Mouse (Mus musculus): ENCODE results near the gene Inf2. TPM values are rescaled to one million over a fixed set of nuclear protein-coding genes. Genes with fewer than 3 reads are reported as not detected.

Gene Inf2
- polyA plus RNA-seq, 1 experiment from 2014 or later = 3.6 TPM

- Histone ChIP-seq H3K4me3 (ENCODE audit: low read length) (no peak overlapping the region), H3K4me2 (ENCODE audit: low read depth, low read length) (no peak overlapping the region), H3K9me3 (replicated peaks; ENCODE audit: control insufficient read depth, low read length) (no peaks in the 10 kb centered on the region), H3K4me1 (ENCODE audit: control insufficient read depth, insufficient read depth, low read length) (peaks cover 40% of the 10 kb centered on the region), H3K36me3 (ENCODE audit: control insufficient read depth, insufficient read depth) (no peaks in the 10 kb centered on the region), H3K27me3 (ENCODE audit: control insufficient read depth, insufficient read depth, low read length) (no peaks in the 10 kb centered on the region), H3K9ac (ENCODE audit: low read length) (no peak overlapping the region), H3K27ac (ENCODE audit: low read length) (no peak overlapping the region)
- 71% methylated on average over 14 of the region's 14 CpGs for WGBS
- ATAC-seq (replicated peaks; ENCODE audit: extremely low read depth, insufficient read depth, low FRiP score) = no peak
Observed at GRCm38 (mm10) chr12:112596891-112597500, 8.4 kb downstream of the Inf2 start.

GRCm38 (mm10) chr12:112597618-112598017, 9.0 kb downstream of the Inf2 start:
- 90% methylated on average over 8 of the region's 8 CpGs for WGBS
- Histone ChIP-seq H3K4me3 (ENCODE audit: low read length) (no peak overlapping the region), H3K4me2 (ENCODE audit: low read depth, low read length) (no peak overlapping the region), H3K9me3 (replicated peaks; ENCODE audit: control insufficient read depth, low read length) (no peaks in the 10 kb centered on the region), H3K27me3 (ENCODE audit: control insufficient read depth, insufficient read depth, low read length) (no peaks in the 10 kb centered on the region), H3K27ac (ENCODE audit: low read length) (no peak overlapping the region), H3K4me1 (ENCODE audit: control insufficient read depth, insufficient read depth, low read length) (peaks cover 40% of the 10 kb centered on the region), H3K9ac (ENCODE audit: low read length) (no peak overlapping the region), H3K36me3 (ENCODE audit: control insufficient read depth, insufficient read depth) (no peaks in the 10 kb centered on the region)
- ATAC-seq (replicated peaks; ENCODE audit: extremely low read depth, insufficient read depth, low FRiP score) = no peak

GRCm38 (mm10) chr12:112599198-112599597, 10.6 kb downstream of the Inf2 start:
- no peak overlapping the region for H3K9ac ChIP-seq (ENCODE audit: low read length)
- no peak overlapping the region for H3K4me2 ChIP-seq (ENCODE audit: low read depth, low read length)

GRCm38 (mm10) chr12:112599942-112600611, 11.5 kb downstream of the Inf2 start:
- H3K36me3 ChIP-seq (ENCODE audit: control insufficient read depth, insufficient read depth) = 0 out of 2 replicates have a peak, but pooled peaks cover 2% of the 10 kb centered on the region
- no peak overlapping the region for H3K4me2 ChIP-seq (ENCODE audit: low read depth, low read length)
- H3K9ac ChIP-seq (ENCODE audit: low read length) = no peak overlapping the region
- no peaks in the 10 kb centered on the region for H3K9me3 ChIP-seq (replicated peaks; ENCODE audit: control insufficient read depth, low read length)
- H3K27me3 ChIP-seq (ENCODE audit: control insufficient read depth, insufficient read depth, low read length) = no peaks in the 10 kb centered on the region
- WGBS = 88% methylated on average over 30 of the region's 30 CpGs
- ATAC-seq (replicated peaks; ENCODE audit: extremely low read depth, insufficient read depth, low FRiP score) = no peak
- peaks cover 19% of the 10 kb centered on the region for H3K4me1 ChIP-seq (ENCODE audit: control insufficient read depth, insufficient read depth, low read length)
- H3K4me3 ChIP-seq (ENCODE audit: low read length) = no peak overlapping the region
- H3K27ac ChIP-seq (ENCODE audit: low read length) = no peak overlapping the region

More at GRCm38 (mm10) chr12:112599198-112599597, 10.6 kb downstream of the Inf2 start:
- ATAC-seq (replicated peaks; ENCODE audit: extremely low read depth, insufficient read depth, low FRiP score) = no peak
- H3K9me3 ChIP-seq (replicated peaks; ENCODE audit: control insufficient read depth, low read length) = no peaks in the 10 kb centered on the region
- no peak overlapping the region for H3K27ac ChIP-seq (ENCODE audit: low read length)
- peaks cover 28% of the 10 kb centered on the region for H3K4me1 ChIP-seq (ENCODE audit: control insufficient read depth, insufficient read depth, low read length)
- H3K36me3 ChIP-seq (ENCODE audit: control insufficient read depth, insufficient read depth) = 0 out of 2 replicates have a peak, but pooled peaks cover 2% of the 10 kb centered on the region
- no peak overlapping the region for H3K4me3 ChIP-seq (ENCODE audit: low read length)
- no peaks in the 10 kb centered on the region for H3K27me3 ChIP-seq (ENCODE audit: control insufficient read depth, insufficient read depth, low read length)
- 16% methylated on average over 4 of the region's 4 CpGs for WGBS

GRCm38 (mm10) chr12:112604022-112604421, 15.4 kb downstream of the Inf2 start:
- no peak overlapping the region for H3K9ac ChIP-seq (ENCODE audit: low read length)
- H3K4me2 ChIP-seq (ENCODE audit: low read depth, low read length) = no peak overlapping the region
- ATAC-seq (replicated peaks; ENCODE audit: extremely low read depth, insufficient read depth, low FRiP score) = no peak
- no peak overlapping the region for H3K4me3 ChIP-seq (ENCODE audit: low read length)
- peaks cover 5% of the 10 kb centered on the region; the same call in 1 of the 2 replicates for H3K36me3 ChIP-seq (ENCODE audit: control insufficient read depth, insufficient read depth)
- 83% methylated on average over 5 of the region's 5 CpGs for WGBS
- no peaks in the 10 kb centered on the region for H3K27me3 ChIP-seq (ENCODE audit: control insufficient read depth, insufficient read depth, low read length)
- no peak overlapping the region for H3K27ac ChIP-seq (ENCODE audit: low read length)
- H3K9me3 ChIP-seq (replicated peaks; ENCODE audit: control insufficient read depth, low read length) = no peaks in the 10 kb centered on the region
- H3K4me1 ChIP-seq (ENCODE audit: control insufficient read depth, insufficient read depth, low read length) = peaks cover 15% of the 10 kb centered on the region

- Histone ChIP-seq H3K9ac (ENCODE audit: low read length) (no peak overlapping the region), H3K4me1 (ENCODE audit: control insufficient read depth, insufficient read depth, low read length) (peaks cover 16% of the 10 kb centered on the region), H3K4me3 (ENCODE audit: low read length) (no peak overlapping the region), H3K9me3 (replicated peaks; ENCODE audit: control insufficient read depth, low read length) (no peaks in the 10 kb centered on the region), H3K27ac (ENCODE audit: low read length) (no peak overlapping the region), H3K36me3 (ENCODE audit: control insufficient read depth, insufficient read depth) (peaks cover 5% of the 10 kb centered on the region; the same call in 1 of the 2 replicates), H3K27me3 (ENCODE audit: control insufficient read depth, insufficient read depth, low read length) (no peaks in the 10 kb centered on the region), H3K4me2 (ENCODE audit: low read depth, low read length) (no peak overlapping the region)
- peak; percentile 21; the same call in 1 of the 2 replicates for ATAC-seq (replicated peaks; ENCODE audit: extremely low read depth, insufficient read depth, low FRiP score)
- WGBS = 71% methylated on average over 20 of the region's 20 CpGs
Observed at GRCm38 (mm10) chr12:112604709-112605649, 16.4 kb downstream of the Inf2 start.

GRCm38 (mm10) chr12:112605766-112606165, 17.2 kb downstream of the Inf2 start:
- Histone ChIP-seq H3K27me3 (ENCODE audit: control insufficient read depth, insufficient read depth, low read length) (no peaks in the 10 kb centered on the region), H3K4me2 (ENCODE audit: low read depth, low read length) (no peak overlapping the region), H3K36me3 (ENCODE audit: control insufficient read depth, insufficient read depth) (peaks cover 5% of the 10 kb centered on the region; the same call in 1 of the 2 replicates), H3K9ac (ENCODE audit: low read length) (no peak overlapping the region), H3K27ac (ENCODE audit: low read length) (no peak overlapping the region), H3K4me1 (ENCODE audit: control insufficient read depth, insufficient read depth, low read length) (peaks cover 16% of the 10 kb centered on the region), H3K4me3 (ENCODE audit: low read length) (no peak overlapping the region), H3K9me3 (replicated peaks; ENCODE audit: control insufficient read depth, low read length) (no peaks in the 10 kb centered on the region)
- 44% methylated on average over 6 of the region's 6 CpGs for WGBS
- ATAC-seq (replicated peaks; ENCODE audit: extremely low read depth, insufficient read depth, low FRiP score) = peak; percentile 72

GRCm38 (mm10) chr12:112606998-112607397, 18.4 kb downstream of the Inf2 start:
- no peaks in the 10 kb centered on the region for H3K9me3 ChIP-seq (replicated peaks; ENCODE audit: control insufficient read depth, low read length)
- no peak for ATAC-seq (replicated peaks; ENCODE audit: extremely low read depth, insufficient read depth, low FRiP score)
- no peak overlapping the region for H3K27ac ChIP-seq (ENCODE audit: low read length)
- H3K27me3 ChIP-seq (ENCODE audit: control insufficient read depth, insufficient read depth, low read length) = no peaks in the 10 kb centered on the region
- 55% methylated on average over 6 of the region's 6 CpGs for WGBS
- H3K36me3 ChIP-seq (ENCODE audit: control insufficient read depth, insufficient read depth) = peaks cover 8% of the 10 kb centered on the region
- no peak overlapping the region for H3K9ac ChIP-seq (ENCODE audit: low read length)
- H3K4me2 ChIP-seq (ENCODE audit: low read depth, low read length) = no peak overlapping the region
- no peak overlapping the region for H3K4me3 ChIP-seq (ENCODE audit: low read length)
- peaks cover 16% of the 10 kb centered on the region for H3K4me1 ChIP-seq (ENCODE audit: control insufficient read depth, insufficient read depth, low read length)

Measured in heart, embryonic 16.5 days (tissue).